Mouse (Mus musculus) left cerebral cortex, postnatal 4 days (tissue): ENCODE results near the gene Lrp2. TPM values are rescaled to one million over a fixed set of nuclear protein-coding genes. Genes with fewer than 3 reads are reported as not detected.
A peak's percentile ranks its signal among the peaks of the same experiment; 100 is the strongest.
"Not testable (repeated sequence)": the region's sequence is repeated elsewhere in the genome, so short reads cannot be mapped to it uniquely, and the experiment has no call there.

Experiments
- DNase-seq: peaks from one replicate; pipeline ENCODE4 v3.0.0-alpha.2; 2022
- intact Hi-C: fragments of 180-260 bp; cut with DNase I; formaldehyde crosslinking; loops from one replicate; pipeline ENCODE4 v1.15.1; 2025
- total RNA-seq, 2 experiments: library from RNA; stranded (reverse); gene quantifications; 2 replicates each; pipeline ENCODE4 v1.2.3; 2021

Lrp2 gene
- total RNA-seq, 2 experiments from 2014 or later = 0.34 to 0.54 TPM

DNA sequence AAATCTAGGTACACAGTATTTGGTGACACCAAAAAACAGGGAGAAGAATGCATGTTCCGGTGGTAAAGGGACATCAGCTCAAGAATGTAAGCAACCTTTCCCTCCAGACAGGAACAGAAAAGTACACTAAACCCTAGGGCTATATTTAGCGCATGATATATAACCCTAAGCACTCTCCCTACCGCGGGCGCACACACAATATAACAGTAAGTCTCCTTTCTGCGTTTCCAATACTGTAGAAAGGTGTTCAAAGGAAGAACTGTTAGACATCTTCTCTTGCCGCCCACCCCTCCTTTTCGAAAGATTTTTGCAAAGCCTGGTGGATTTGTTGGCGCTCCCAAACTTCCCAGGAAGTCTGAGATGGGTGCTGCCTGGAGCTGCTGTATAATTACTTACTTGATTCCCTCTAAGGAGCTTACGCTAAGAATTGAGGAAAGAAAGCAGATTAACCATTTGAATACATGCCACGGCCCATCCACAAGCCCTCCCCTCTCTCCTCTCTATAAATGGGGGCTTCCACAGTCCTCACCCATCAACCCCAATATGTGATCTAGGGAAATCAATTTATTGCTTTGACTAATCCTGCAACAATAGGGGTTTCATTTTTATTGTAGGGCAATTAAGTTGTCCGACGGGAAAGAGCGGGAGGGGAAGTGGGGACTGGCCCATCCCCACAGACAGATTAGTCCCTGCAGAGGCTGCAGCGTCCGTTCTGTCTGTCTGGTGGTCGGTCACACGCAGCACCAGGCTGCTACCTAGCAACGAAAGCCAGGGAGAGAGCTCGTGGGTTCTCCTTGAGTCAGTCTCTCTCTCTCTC, 1.5 kb downstream of the Lrp2 start:
- intact Hi-C loops = no loop called here
- DNase-seq = no peak

DNA sequence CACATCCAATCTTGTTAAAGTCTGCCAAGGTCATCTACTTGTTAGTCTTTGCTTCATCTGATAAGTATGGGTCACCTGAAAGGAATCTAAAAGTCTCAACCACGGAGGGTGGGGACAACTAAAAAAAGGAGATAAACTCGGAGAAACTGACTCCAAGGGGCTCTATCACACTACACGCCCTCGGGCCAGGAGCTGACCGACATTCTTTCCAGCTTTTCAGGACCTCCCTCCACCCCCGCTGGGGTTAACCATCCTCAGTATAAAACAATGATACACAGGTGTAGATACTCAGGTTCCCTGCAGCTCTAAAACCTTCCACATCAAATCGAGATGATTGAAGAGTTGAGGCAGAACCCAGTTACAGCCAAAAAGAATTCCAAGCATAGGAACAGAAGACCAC, 3.0 kb downstream of the Lrp2 start:
- no peak for DNase-seq
- intact Hi-C loops = no loop called here

DNA sequence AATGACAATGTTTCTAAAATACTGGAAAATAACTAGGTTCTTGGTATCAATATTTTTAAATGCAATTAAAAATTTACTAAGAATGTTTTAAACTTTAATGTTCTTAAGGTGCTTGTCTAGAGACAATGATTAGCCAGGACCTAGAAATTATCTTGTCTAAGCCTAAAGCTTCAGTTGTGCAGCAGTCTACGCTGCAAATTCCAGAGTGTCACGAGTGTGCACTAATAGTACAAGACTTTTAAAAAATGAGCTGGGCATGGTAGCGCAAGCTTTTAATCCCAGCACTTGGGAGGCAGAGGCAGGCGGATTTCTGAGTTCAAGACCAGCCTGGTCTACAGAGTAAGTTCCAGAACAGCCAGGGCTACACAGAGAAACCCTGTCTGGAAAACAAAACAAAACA, 3.8 kb downstream of the Lrp2 start:
- DNase-seq, intact Hi-C loops: not testable (repeated sequence)

DNA sequence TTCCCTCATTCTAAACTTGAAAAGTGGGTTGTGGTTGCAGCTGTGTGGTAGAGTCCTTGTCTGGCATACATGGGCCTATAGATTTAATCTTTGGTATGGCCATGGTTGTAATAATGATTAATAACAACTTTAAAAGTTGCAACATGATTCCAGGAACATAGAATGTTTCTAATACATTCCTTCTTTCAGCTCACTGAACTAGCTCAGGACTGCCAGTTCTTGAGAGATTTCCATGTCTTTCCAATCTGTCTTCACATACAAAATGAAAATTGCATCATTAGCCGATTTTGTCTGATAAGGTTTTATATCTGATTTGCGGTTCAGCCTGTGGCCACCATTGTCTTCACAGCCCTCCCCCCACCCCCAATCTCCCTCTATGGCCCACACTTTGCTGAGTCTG, 5.8 kb downstream of the Lrp2 start:
- intact Hi-C loops = no loop called here
- no peak for DNase-seq

DNA sequence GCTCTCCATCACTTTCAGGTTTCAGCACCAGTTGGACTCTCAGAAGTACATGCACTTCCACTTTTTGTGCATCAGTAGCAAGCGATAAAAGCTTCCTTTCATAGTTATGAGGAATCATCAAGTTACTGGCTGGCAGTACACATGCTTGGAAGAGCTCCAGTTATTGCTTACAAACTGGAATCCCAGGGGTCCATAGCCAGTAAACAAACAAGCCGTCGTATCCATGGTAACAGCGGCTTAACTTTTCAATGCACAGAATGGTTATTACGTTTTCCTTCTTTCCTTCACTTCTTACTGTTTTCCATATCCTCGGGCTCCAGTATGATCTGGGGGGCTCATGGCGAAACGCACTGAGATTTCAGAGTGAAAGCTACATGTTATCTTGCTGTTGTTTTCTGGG, 7.7 kb downstream of the Lrp2 start:
- no peak for DNase-seq
- intact Hi-C loops = no loop called here

DNA sequence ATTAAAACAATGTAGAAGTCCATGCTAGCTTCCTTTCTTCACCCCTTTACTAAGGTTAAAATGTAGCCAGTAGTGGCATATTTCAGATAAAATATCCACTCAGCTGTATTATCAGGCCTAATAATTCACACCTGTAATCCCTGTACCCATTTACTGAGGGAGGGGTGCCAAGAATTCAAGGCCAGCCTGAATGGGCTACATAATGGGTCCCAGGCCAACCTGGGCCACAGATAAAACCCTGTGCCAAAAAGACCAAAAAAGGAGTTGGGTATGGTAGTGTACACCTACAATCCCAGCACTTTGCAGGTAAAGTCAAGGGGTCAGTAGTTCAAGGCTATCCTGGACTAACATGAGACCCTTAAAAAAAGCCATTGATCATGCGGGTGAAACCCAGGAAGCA, 9.3 kb downstream of the Lrp2 start:
- intact Hi-C loops = no loop called here
- no peak for DNase-seq

DNA sequence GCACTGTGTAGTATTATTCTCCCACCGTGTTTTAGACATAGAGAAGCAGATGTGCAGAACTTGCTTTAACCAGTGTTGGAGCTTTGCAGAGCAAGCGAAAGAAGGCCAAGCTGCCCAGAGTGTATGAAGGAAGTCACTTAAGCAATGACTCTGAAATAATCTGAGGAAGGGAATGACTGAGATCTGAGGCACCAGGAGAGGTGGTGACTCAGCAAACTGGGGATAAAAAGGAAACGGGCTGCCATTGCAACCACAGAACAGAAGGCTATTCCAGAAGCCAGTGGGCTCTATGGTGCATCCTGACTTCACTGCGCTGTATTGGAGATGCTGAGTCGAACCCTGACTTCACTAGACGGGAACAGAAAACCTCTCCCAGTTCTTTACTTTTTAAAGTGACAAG, 10.9 kb downstream of the Lrp2 start:
- intact Hi-C loops = no loop called here
- no peak for DNase-seq

DNA sequence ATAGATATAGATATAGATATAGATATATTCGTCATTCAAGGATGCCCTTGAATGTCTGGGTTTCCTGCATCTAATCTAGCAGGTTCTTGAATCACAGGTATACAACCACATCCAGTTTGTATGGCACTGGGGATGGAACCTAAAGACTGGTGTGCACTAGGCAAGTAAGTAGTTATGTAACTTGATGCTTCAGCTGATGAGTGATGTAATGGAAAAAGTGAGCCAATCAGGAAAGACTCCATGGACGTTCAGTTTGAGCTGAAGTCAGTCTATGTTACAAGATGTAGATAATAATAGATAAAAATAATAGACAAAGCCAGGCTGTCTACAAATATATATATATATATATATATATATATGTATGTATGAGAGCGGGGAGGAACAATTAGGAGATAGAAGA, 11.6 kb downstream of the Lrp2 start:
- no peak for DNase-seq
- intact Hi-C loops = no loop called here

DNA sequence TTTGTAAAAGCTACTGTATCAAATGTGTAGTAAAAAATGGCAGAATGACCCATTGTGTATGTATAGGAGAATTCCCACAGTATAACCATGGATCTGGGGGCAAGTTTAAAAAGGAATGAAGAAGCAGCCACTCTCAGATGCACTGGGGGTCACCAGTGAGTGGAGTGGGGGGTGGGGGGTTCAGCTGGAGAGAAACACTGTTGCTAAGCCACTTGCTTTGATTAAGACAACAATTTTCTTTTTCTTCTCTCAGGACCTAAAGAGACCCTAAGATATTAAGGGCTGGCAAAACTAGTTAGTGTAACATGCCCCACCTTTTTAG, 12.2 kb downstream of the Lrp2 start:
- intact Hi-C loops = no loop called here

DNA sequence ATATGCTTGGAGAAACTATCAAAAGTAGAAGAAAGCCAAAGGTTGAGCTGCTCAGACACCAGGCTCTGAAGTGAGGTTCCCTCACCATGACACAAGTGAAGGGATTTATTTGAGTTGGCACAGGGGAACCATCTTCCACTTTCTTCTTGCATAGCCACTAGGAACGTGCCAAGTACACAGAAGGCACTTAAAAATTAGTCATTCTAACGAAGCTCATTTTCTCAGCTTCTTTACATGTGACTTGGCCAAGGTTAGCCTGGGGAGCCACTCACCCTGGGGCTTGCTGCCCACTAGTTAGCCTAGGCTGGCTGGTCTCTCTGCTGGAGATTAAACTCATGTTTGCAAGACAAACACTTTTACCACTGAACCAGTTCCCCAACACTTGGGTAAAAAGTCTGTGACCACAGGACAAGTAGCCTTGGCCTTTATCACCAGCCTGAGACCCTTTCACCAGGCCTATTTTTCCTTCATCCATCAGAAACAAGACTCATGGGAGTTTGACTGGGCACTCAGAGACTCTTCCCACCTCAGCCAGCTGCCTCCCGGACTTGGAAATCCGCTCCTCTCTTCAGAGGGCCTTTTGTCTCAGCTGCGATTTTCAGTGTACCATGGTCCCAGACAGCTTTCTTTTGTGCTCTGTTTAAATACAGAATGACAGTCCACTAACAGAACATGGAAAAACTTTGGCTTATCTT, 12.7 kb downstream of the Lrp2 start:
- DNase-seq = no peak
- intact Hi-C loops = no loop called here

More for the DNA sequence above, 12.2 kb downstream of the Lrp2 start:
- DNase-seq = no peak

DNA sequence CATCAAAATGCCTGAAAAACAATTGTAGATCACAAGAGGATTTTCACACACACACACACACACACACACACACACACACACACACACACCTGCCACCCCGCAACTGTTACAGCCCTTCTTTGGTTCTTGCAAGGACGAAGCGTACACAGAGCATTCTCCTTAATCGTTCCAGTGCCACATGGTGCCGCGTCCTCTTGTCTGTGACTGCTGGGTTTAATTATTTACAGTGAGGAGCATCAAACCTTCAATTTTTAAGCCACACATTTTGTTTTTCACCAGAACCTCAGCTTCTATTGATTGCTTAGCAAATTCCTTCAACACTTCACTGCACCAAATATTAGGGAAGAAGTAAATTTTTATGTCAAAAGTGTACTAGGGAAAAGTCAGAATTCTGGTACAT, 15.3 kb downstream of the Lrp2 start:
- no peak for DNase-seq
- intact Hi-C loops = no loop called here

DNA sequence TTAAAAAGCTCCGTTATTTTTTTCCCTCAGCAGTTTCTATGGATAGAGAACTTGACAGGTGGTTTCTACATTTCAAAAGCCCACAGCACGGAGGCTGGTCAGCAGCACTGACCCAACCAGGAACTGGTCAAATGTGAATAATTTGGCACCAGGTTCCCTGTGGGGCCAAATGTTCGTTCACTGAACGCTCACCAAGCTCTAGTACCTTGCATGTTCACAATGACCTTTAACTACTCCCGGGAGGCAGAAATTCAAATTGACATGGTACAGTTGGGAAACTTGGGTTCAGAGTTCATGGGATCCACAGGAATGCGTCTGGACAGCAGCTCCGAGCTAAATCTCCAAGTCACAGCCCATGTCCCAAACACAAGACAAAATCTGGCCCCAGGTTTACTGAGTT, 19.6 kb downstream of the Lrp2 start:
- no peak for DNase-seq
- intact Hi-C loops = no loop called here

DNA sequence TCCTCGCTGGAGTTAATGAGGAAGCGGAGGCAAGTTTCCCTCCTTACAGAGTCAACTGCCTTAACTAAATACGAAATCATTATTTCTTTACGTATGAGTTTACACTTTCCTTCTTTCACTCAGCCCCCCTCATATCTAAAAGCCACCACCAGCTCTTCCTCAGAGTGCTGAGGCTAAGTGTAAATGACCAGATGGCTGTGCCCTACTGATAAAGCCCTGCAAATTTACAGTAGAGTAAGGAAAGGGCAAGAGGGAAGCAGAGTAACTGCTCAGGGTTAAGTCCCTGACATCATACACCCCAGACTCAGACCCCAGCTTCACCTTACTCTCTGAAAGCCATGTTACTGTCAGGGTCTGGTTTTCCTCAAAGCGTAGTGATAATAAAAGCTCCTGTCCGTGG, 22.4 kb downstream of the Lrp2 start:
- no peak for DNase-seq
- intact Hi-C loops = no loop called here

DNA sequence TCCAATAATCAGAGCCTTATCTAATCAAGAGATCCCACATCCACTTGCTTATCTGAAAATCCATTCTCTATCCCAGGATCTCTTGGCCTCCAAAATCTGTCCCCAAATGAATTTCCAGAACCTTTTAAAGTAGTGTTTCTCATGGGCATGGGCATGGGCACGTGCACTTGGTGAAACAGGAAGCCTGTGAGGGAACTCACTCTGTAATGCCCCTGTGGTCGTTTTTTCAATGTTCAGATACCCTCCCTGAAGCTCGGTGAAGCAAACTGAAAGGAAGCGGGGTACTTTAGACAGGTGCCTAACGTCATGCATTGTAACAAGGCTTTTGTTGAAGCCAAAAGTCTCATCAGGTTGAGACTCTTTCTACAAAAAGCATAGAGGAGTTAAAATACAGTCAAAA, 23.1 kb downstream of the Lrp2 start:
- no peak for DNase-seq
- intact Hi-C loops = no loop called here

DNA sequence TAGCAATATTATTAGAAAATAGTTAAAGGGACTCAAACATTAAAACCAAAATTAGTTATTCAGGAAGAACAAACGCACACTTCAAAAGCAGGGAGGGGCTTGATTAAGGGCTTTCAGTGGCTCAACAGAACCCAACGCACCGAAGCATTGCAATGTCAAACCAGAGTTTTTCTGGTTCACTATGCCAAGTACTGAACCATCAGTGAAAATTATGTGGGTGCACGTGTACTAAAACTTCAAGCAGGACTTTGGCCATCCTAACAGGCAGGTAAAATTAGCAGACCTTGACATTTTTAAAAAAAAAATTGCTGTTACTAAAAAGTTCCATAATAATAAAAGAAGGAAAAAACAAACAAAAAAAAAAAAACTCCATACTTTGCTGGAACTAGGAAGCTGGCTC, 25.6 kb downstream of the Lrp2 start:
- DNase-seq = no peak
- intact Hi-C loops = no loop called here

DNA sequence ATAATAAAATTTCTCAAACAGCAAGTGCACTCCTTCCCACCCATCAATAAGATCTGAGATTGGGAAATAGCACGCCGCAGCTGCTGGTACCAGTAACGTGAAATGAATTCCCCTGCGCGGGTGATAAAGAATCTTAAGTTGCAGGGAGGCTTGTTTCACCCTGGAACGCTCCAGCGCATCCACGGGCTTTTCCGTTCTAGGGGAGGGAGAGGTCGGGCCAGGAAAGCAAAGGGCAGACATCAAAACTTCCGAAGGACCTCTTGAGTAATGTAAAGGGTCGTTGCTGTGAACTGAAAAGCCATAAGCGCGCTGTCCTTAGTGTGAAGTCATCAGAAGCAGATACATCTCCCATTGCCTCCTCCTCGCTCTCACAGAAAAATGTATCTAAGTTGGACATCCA, 26.5 kb downstream of the Lrp2 start:
- intact Hi-C loops = no loop called here
- DNase-seq = no peak

DNA sequence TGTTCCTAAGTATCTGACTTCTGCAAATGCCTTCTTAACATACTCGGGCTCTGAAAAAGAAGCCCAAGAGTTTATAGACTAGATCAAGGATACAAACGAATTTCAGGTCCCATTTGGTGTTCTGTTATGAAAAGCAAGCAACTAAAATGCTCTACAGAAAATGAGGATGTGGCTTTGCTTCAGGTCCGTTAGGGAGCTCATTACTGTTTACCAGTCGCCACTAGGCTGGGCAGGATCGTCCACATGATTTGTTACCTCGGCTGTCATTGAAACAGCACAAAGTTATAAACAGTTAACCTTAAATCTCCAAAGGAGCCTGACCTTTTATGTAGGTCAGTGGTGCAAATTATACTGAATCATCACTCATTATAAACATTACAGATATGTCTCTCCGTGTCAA, 29.2 kb downstream of the Lrp2 start:
- DNase-seq = no peak
- intact Hi-C loops = no loop called here

DNA sequence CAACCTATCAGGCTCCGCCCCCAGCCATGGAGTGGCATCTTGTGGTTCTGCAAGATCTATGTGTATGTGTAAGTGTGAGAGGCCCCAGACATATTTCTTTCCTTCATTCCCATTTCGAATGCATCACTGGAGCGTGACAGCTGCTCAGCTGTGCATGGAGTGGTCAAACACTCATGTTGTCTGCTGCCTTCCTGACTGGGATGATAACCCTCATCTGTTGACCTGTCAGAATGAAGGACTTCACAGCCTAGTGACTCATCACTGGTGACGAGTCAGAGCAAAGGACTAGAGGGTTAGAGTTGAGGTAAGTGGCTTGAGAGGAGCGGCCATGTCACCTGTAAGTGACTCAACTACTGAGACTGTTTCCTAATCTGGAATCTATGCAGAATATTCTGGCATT, 34.2 kb downstream of the Lrp2 start:
- DNase-seq = no peak

DNA sequence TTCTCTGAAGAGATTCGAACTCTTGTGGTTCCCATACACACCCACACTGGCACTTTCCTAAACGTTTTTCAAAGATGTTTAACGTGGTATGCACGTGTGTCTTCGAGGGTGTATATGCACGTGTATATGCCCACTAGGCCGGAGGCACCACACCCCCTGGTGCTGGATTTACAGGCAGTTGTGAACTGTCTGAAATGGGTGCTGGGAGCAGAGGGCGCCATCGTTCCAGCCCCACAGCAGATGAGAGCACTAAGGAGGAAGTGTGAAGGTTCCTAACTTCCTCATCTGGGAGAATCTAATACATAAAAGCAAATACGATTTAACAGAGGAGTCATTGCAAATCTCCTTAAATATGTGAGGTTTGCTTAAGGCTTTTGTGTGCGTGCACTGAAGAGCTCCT, 39.0 kb downstream of the Lrp2 start:
- intact Hi-C loops = no loop called here
- DNase-seq = no peak

More for the DNA sequence above, 34.2 kb downstream of the Lrp2 start:
- intact Hi-C loops = no loop called here

DNA sequence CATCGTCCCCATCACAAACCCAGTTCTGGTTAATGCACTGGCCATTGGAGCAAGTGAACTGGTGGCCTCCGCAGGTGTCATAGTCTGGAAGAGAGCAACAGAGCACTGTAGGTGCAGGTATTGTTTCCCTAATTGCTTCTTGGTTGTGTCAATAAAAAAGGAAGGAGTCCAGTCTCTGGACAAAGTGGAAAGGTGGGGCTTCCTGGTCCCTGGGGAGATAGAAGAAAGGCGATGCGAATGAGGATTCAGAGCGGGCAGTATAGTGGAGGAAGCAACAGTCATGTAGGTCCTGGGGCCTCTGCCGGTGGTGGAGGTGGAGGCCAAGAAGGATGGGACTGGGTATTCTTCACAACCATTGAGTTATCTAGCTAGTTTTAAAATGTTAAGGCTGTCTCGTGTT, 49.8 kb downstream of the Lrp2 start:
- DNase-seq = no peak
- intact Hi-C loops = no loop called here

DNA sequence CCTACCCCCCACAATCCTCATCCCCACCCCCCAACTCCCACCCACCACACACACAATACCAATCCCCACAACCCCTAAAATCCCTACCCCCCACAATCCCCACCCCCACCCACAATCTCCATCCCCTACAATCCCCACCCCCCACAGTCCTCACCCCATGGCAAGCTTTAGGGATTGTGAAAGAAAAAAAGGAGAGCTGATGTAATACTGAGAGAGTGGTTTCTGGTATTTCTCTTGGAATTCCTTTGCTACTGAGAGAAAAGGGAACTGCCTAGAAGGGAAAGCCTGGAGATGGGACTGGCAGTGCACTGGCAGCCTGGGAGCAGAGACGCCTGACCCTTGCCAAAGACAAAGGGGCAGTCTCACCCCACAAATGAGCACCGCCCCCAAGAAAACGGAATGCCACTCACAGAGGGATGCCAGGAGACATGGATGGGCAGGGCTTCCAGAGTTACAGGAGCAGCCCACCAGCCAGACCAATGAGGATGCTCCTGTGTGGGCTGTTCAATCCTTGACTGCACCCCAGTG, 54.3 kb downstream of the Lrp2 start:
- intact Hi-C loops = no loop called here
- DNase-seq = peak; percentile 10
